Mouse (Mus musculus) heart, adult 18-20 months (tissue): ENCODE results near the gene Rpl27a. TPM values are rescaled to one million over a fixed set of nuclear protein-coding genes. Genes with fewer than 3 reads are reported as not detected.
A peak's percentile ranks its signal among the peaks of the same experiment; 100 is the strongest.

Experiments
- DNase-seq, 2 experiments: peaks; one replicate each; pipeline ENCODE4 v3.0.0; 2021 to 2022; ENCODE audit warnings: mixed read lengths in 1 of 2
- total RNA-seq, 2 experiments: library from RNA; stranded (reverse); gene quantifications; 2 replicates each; pipeline ENCODE4 v1.2.3; 2021

Gene Rpl27a
- total RNA-seq, 2 experiments from 2014 or later, result 93.0 to 99.0 TPM

DNA sequence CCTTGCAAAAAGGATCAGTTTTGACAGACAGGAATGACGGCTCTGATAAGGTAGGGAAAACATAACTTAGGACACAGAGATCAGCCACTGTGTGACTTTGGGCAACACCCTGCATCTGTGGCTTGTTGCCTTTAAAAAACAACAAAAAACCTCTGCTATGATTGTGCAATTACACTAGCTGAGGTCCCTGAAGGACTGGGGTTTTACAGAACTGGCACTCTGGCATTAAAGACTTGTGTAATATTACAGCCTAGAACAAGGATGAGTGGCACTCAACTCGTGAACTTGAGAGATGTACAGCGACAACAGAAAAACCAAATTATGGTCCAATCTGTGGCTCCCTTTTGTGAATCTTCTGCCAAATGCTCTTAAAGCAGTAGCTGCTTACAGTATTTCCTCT, 5.8 kb downstream of the Rpl27a start:
- no peak for DNase-seq

GRCm38 (mm10) chr7:109525740-109526663, 7.1 kb downstream of the Rpl27a start:
- no peak for DNase-seq

DNA sequence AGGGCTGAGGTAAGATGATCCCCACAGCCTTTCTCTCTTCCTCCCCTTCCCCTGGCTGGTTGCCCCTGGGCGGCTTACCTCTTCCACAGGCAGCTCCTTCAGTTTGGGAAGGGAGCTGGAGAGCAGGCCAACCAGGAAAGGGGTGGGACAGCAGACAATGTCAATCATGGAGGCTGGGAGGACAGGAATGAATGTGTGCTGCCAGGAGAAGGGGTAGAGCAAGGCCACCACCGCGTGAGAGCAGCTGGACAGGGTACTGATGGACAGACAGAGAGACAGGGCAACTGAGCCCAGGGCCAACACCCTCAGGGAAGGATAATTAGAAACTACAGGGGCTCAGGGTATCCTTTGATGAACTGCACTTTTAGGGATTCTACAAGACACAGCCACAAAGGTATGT, 8.6 kb downstream of the Rpl27a start:
- peak in 1 of 2 experiments; percentile 24 for DNase-seq

GRCm38 (mm10) chr7:109528356-109528755, 9.4 kb downstream of the Rpl27a start:
- peak; percentile 70 to 84 for DNase-seq

DNA sequence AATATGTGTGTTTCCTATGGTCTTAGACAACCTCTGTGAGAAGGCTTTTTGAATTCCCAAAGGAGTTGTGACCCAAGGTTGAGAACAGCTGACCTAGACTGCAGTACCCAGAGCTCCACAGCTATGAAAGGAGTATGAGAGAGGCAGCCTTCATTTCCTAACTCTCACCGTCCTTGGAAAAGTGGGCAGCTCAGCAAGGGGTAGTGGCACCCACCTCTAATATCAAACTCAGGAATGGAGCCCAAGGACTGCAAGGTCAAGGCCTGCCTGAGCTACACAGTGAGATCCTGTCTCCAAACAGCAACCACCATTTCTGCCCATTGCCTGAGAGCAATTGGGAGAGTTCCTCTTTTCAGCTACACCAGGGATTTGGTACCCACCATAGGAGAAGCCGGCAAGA, 10.8 kb downstream of the Rpl27a start:
- DNase-seq, result no peak

- DNase-seq, result no peak
Observed at GRCm38 (mm10) chr7:109531501-109531900, 12.6 kb downstream of the Rpl27a start.

DNA sequence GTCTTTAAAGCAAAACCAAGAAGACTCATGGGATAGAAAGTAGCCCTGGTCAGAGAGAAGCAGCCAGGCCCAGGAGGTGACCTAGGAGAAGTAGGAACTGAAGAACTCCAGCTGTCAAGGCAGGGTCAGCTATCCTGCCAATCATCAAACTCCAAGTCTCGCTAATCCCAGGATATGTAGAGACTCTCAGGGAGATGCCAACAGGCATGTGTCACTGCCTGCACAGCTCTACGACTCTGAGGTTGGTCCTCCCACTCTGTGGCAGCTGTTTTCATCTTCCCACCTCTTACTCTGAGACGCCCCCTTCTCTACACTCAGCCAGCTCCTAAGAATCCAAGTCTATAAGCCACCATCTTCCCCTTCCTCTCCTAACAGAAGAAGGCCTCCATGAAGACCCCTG, 13.7 kb downstream of the Rpl27a start:
- DNase-seq, result no peak

DNA sequence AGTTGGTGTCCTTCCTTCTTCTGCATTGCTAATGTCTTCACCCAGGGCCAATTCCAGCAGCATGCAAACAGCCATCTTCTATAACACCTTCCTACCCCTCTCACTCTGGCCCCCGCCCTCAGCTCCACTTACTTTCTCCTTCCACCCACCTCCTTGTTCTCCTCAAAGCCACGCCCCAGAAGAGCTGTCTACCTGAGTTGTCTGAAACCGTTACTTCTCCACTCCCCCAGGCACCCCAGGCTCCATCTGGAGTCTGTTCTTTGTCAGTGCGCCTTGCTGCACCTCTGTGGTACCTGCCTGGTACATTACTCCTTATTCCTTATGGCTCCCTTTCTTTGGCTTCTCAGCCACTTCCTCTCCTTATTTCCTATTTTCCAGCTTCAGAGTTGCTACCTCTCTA, 14.2 kb downstream of the Rpl27a start:
- DNase-seq, result no peak

GRCm38 (mm10) chr7:109533888-109534287, 14.9 kb downstream of the Rpl27a start:
- DNase-seq, result no peak

DNA sequence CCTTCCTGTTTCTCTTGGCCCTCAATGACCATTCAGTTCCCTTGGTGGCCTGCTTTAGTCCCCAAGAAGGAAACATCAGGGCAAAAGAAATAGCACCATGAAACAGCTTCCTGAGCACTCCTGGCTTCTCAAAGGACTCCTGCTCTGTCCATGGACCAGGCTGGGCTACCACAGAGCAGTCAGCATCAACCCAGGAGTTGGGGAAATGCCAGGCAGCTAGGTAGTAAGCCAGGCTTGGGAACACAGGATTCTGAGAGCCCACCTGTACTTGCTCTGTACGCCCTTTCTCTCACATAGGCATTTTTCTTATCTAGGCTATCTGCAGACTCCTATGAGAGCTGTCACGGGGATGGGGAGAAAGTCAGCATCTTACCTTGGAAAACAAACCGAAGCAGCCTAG, 16.0 kb downstream of the Rpl27a start:
- DNase-seq, result no peak

GRCm38 (mm10) chr7:109536451-109536946, 17.6 kb downstream of the Rpl27a start:
- DNase-seq, result peak; percentile 72 to 76

DNA sequence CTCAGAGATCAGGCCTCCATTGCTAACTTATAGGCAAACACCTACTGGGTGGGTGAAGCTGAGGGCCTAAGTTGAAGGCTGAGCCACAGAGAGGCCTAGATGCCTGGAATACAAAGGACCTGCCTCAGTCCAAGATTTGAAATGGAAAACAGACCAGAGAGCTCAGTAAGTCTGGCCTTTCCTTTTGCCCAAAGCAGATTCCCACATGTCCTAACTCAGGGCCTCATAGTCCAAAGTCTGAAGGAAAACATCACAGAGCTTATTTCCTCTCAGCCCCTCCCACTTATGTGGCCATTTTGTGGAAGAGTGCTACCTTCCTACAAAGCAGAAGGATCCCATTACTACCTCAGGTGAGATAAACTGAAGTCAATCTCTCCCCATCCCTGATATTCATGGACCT, 22.0 kb downstream of the Rpl27a start:
- no peak for DNase-seq

GRCm38 (mm10) chr7:109541609-109542363, 22.8 kb downstream of the Rpl27a start:
- peak in 1 of 2 experiments; percentile 63 for DNase-seq

DNA sequence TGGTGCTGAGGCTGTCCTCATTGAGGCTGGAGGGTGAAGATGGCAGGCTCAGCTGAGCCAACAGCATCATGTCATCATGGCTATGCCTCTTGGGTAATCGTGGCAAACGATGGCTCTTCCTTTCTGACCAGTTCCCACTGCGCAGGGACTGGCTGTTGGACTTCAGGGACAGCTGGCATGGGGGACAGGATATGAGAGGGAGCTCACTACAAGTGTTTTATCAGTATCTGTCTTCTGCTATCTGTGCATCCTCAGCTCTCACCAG, 23.3 kb downstream of the Rpl27a start:
- DNase-seq, result no peak

GRCm38 (mm10) chr7:109544792-109545191, 25.8 kb downstream of the Rpl27a start:
- DNase-seq, result peak in 1 of 2 experiments; percentile 23

GRCm38 (mm10) chr7:109545255-109545993, 26.5 kb downstream of the Rpl27a start:
- peak; percentile 57 to 70 for DNase-seq

- DNase-seq, result no peak
Observed at GRCm38 (mm10) chr7:109546186-109546585, 27.2 kb downstream of the Rpl27a start.

DNA sequence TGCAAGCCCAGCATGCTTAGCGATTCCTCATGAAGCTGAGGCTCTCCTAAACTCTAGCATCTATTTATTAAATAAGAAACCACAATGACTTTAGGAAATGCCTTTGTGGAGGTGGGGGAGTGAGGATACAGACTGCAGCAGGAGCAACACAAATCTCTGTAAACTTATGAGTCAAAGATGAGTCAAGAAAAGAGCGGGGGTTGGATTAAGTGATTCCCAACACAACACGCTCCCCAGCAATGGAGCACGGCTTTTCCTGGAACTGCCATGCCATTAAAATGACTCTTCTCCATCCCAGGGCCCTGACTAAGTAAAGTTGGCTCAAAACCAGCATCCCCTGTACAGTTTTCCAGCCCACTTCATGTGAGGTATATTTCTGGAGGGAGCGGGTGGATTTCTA, 27.8 kb downstream of the Rpl27a start:
- no peak for DNase-seq

DNA sequence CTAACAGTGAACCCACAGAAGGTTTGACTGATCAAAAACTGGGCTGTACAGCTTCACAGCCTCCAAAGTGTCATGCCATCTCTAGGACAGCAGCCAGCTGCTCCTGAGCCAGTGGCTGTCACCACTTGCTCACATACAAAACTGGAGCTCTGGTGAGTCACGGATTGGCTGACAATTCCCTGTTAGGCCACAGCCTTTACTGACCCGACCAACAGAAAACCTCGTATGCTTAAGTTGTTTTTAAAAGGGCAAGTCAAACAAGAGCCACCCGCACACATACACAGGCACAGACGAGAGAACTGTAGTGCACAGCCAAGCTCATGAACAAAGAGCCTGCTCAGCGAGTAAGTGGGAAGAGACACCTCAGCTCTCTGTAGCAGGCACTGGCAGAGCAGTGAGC, 40.6 kb downstream of the Rpl27a start:
- DNase-seq, result peak; percentile 79 to 83

DNA sequence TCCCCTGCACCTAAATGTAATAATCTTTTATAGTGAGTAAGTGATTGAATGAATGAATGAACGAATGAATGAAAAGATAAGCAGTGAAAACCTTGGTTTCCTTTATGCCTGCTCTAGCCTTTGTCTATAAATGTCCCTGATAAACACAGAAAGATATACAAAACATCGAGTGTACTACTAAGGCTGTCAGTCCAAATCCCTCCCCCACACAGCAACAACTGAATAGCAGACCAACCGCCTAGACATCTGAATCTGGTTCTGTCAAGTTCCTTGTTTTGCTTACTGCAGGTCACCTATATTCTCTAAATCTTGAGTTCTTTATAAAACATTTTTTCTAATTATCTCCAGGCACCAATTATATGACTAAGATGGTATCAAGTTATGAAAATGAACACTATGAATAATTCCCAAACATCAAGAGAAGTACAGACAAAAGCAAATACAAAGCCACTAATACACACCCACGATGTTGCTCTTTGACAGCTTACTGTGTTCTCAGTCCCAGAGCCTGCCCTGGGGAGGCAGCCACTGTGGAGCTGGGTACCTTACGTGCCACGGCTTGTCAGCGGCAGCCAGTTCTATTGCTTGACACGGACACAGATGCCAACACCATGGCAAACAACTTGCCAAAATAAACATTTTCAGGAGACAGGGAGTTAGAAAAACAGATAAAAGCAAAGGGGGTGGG, 42.7 kb downstream of the Rpl27a start:
- DNase-seq, result peak in 1 of 2 experiments; percentile 61

DNA sequence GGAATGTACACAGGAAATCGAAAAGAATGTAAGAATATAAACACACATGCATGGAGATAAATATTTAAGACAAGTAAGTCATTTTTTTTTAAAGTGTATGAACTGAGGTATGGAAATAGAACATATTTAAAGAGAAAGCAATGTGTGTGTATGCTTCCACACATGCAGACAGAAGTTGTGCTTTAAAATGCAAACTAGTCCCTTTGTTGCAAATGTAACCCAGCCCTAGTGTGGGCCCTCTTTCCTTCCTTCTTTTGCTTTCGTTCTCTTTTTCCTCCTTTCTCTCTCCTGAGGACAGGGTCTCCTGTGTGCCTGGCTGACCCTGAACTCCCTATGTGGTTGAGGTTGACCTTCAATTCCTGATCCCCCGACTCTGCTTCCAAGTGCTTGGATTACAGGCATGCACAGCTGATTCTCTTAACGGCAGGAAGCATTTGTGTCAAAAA, 43.2 kb downstream of the Rpl27a start:
- no peak for DNase-seq

GRCm38 (mm10) chr7:109562676-109563075, 43.7 kb downstream of the Rpl27a start:
- no peak for DNase-seq
